Mouse (Mus musculus) urinary bladder, adult 2 months (tissue): ENCODE measurements around the gene Eif4e1b. TPM values are rescaled to one million over a fixed set of nuclear protein-coding genes. Genes with fewer than 3 reads are reported as not detected.

Experiments
- polyA plus RNA-seq: library from polyadenylated mRNA; depleted of rRNA; stranded (reverse); fragments of >200 nt; gene quantifications from 2 replicates; pipeline ENCODE4 v1.2.3, GENCODE M21; 2012; rRNA removed

The Eif4e1b gene
- polyA plus RNA-seq, 1 experiment = 0.34 TPM

Other genes starting within 250 kb of the Eif4e1b start
- gene 4833439L19Rik, start 218.6 kb upstream of the Eif4e1b start, polyA plus RNA-seq = 101 and 105 TPM in 2 replicates
- 28.7 and 39.4 TPM in 2 replicates for gene Arl10, start 209.0 kb upstream of the Eif4e1b start, polyA plus RNA-seq
- 26.1 and 29.7 TPM in 2 replicates for gene Nop16, start 193.9 kb upstream of the Eif4e1b start, polyA plus RNA-seq
- 165 and 194 TPM in 2 replicates for gene Higd2a, start 193.8 kb upstream of the Eif4e1b start, polyA plus RNA-seq
- 70.9 and 84.6 TPM in 2 replicates for gene Cltb, start 172.7 kb upstream of the Eif4e1b start, polyA plus RNA-seq
- 37.9 and 41.1 TPM in 2 replicates for gene Faf2, start 162.2 kb upstream of the Eif4e1b start, polyA plus RNA-seq
- 69.3 and 86.5 TPM in 2 replicates for gene Rnf44, start 90.1 kb upstream of the Eif4e1b start, polyA plus RNA-seq
- 0.03 TPM in 2 replicates for gene Cdhr2, start 82.5 kb upstream of the Eif4e1b start, polyA plus RNA-seq
- gene Gprin1, start 34.1 kb upstream of the Eif4e1b start, polyA plus RNA-seq = 0.07 and 0.10 TPM in 2 replicates
- gene Sncb, start 17.4 kb upstream of the Eif4e1b start, polyA plus RNA-seq = 0.08 and 0.18 TPM in 2 replicates
- gene Tspan17, start 5.4 kb downstream of the Eif4e1b start, polyA plus RNA-seq = 33.0 and 37.0 TPM in 2 replicates
- 26.9 and 39.1 TPM in 2 replicates for gene Unc5a, start 165.4 kb downstream of the Eif4e1b start, polyA plus RNA-seq
- gene Hk3, start 237.4 kb downstream of the Eif4e1b start, polyA plus RNA-seq = 2.8 and 4.4 TPM in 2 replicates